Mouse (Mus musculus): ENCODE measurements at regions not wholly inside any gene's neighbourhood (a gene's known extent, or its start where the extent isn't known, plus 50 kb on each side); places are given as distances from the start of the nearest gene placed in this dataset.

- DNase-seq = no peak
Observed at GRCm38 (mm10) chr6:24263796-24264195, 95.9 kb upstream of the Slc13a1 start.

GRCm38 (mm10) chr6:24262578-24262977, 94.7 kb upstream of the Slc13a1 start:
- DNase-seq = peak; percentile 40

GRCm38 (mm10) chr6:24245591-24245990, 77.7 kb upstream of the Slc13a1 start:
- no peak for DNase-seq

GRCm38 (mm10) chr6:24238541-24238940, 70.6 kb upstream of the Slc13a1 start:
- no peak for DNase-seq

- DNase-seq = no peak
Observed at GRCm38 (mm10) chr6:24238054-24238453, 70.2 kb upstream of the Slc13a1 start.

- no peak for DNase-seq
Observed at GRCm38 (mm10) chr6:24233626-24234025, 65.7 kb upstream of the Slc13a1 start.

- no peak for DNase-seq
Observed at GRCm38 (mm10) chr6:24220589-24220988, 52.7 kb upstream of the Slc13a1 start.

GRCm38 (mm10) chr6:24219882-24220522, 52.1 kb upstream of the Slc13a1 start:
- no peak for DNase-seq
